Mouse (Mus musculus): ENCODE results near the gene St3gal4. TPM values are rescaled to one million over a fixed set of nuclear protein-coding genes. Genes with fewer than 3 reads are reported as not detected.

The St3gal4 gene
- polyA plus RNA-seq, 1 experiment, result 11.6 TPM

- WGBS, result 37% methylated on average over 5 of the region's 5 CpGs
- peaks cover 32% of the 10 kb centered on the region for H3K4me1 ChIP-seq (ENCODE audit: control insufficient read depth, insufficient read depth, insufficient read length)
- TF ChIP-seq POLR2A (IDR thresholded peaks at IDR 0.05; ENCODE audit: low read depth, low read length) (no peak), CTCF (IDR thresholded peaks at IDR 0.05; ENCODE audit: extremely low read depth, insufficient read depth, insufficient read length, insufficient replicate concordance) (no peak)
- H3K27me3 ChIP-seq (ENCODE audit: control insufficient read depth, insufficient read depth, low read length), result no peaks in the 10 kb centered on the region
- peak overlapping the region; percentile 90 for H3K27ac ChIP-seq (ENCODE audit: insufficient read depth, low read length)
- DNase-seq (ENCODE audit: low read depth in 1 of 2, low spot score in 2 of 2), result no peak
- no peak overlapping the region for H3K4me3 ChIP-seq (ENCODE audit: extremely low read depth, insufficient read depth, insufficient read length)
- no peaks in the 10 kb centered on the region; the same call in 1 of the 2 replicates for H3K36me3 ChIP-seq (ENCODE audit: control insufficient read depth, insufficient read depth, low read length)
Measured at GRCm38 (mm10) chr9:35122551-35123266, 3.6 kb upstream of the St3gal4 start.

GRCm38 (mm10) chr9:35118563-35118962 is 505 bp downstream of the St3gal4 start:
- no peak overlapping the region for H3K4me3 ChIP-seq (ENCODE audit: extremely low read depth, insufficient read depth, insufficient read length)
- WGBS, result 72% methylated on average over 2 of the region's 2 CpGs
- no peaks in the 10 kb centered on the region for H3K27me3 ChIP-seq (ENCODE audit: control insufficient read depth, insufficient read depth, low read length)
- no peak for TF ChIP-seq CTCF (IDR thresholded peaks at IDR 0.05; ENCODE audit: extremely low read depth, insufficient read depth, insufficient read length, insufficient replicate concordance)
- no peak for DNase-seq (ENCODE audit: low read depth in 1 of 2, low spot score in 2 of 2)
- H3K4me1 ChIP-seq (ENCODE audit: control insufficient read depth, insufficient read depth, insufficient read length), result peaks cover 16% of the 10 kb centered on the region
- H3K27ac ChIP-seq (ENCODE audit: insufficient read depth, low read length), result no peak overlapping the region
- no peaks in the 10 kb centered on the region for H3K36me3 ChIP-seq (ENCODE audit: control insufficient read depth, insufficient read depth, low read length)

- Histone ChIP-seq H3K4me1 (ENCODE audit: control insufficient read depth, insufficient read depth, insufficient read length) (peaks cover 8% of the 10 kb centered on the region; the same call in 1 of the 2 replicates), H3K27me3 (ENCODE audit: control insufficient read depth, insufficient read depth, low read length) (no peaks in the 10 kb centered on the region), H3K4me3 (ENCODE audit: extremely low read depth, insufficient read depth, insufficient read length) (peak overlapping the region; percentile 62; the same call in 1 of the 2 replicates), H3K27ac (ENCODE audit: insufficient read depth, low read length) (peak overlapping the region; percentile 90), H3K36me3 (ENCODE audit: control insufficient read depth, insufficient read depth, low read length) (no peaks in the 10 kb centered on the region)
- TF ChIP-seq POLR2A (IDR thresholded peaks at IDR 0.05; ENCODE audit: low read depth, low read length) (peak; percentile 1; the same call in 1 of the 2 replicates), CTCF (IDR thresholded peaks at IDR 0.05; ENCODE audit: extremely low read depth, insufficient read depth, insufficient read length, insufficient replicate concordance) (no peak)
- no peak for DNase-seq (ENCODE audit: low read depth in 1 of 2, low spot score in 2 of 2)
- 11% methylated on average over 15 of the region's 15 CpGs for WGBS
Measured at GRCm38 (mm10) chr9:35117384-35118295, 1.4 kb downstream of the St3gal4 start.

GRCm38 (mm10) chr9:35116391-35117381 is 2.4 kb downstream of the St3gal4 start:
- 1% methylated on average over 54 of the region's 84 CpGs for WGBS
- peak overlapping the region; percentile 62 for H3K4me3 ChIP-seq (ENCODE audit: extremely low read depth, insufficient read depth, insufficient read length)
- DNase-seq (ENCODE audit: low read depth in 1 of 2, low spot score in 2 of 2), result peak in 1 of 2 experiments; percentile 69
- peaks cover 5% of the 10 kb centered on the region; the same call in 1 of the 2 replicates for H3K4me1 ChIP-seq (ENCODE audit: control insufficient read depth, insufficient read depth, insufficient read length)
- TF ChIP-seq POLR2A (IDR thresholded peaks at IDR 0.05; ENCODE audit: low read depth, low read length) (peak; percentile 17; the same call in 1 of the 2 replicates), CTCF (IDR thresholded peaks at IDR 0.05; ENCODE audit: extremely low read depth, insufficient read depth, insufficient read length, insufficient replicate concordance) (no peak)
- no peaks in the 10 kb centered on the region for H3K36me3 ChIP-seq (ENCODE audit: control insufficient read depth, insufficient read depth, low read length)
- H3K27ac ChIP-seq (ENCODE audit: insufficient read depth, low read length), result peak overlapping the region; percentile 90
- H3K27me3 ChIP-seq (ENCODE audit: control insufficient read depth, insufficient read depth, low read length), result no peaks in the 10 kb centered on the region

- 5% methylated on average over 4 of the region's 4 CpGs for WGBS
- no peak for DNase-seq (ENCODE audit: low read depth in 1 of 2, low spot score in 2 of 2)
- Histone ChIP-seq H3K36me3 (ENCODE audit: control insufficient read depth, insufficient read depth, low read length) (no peaks in the 10 kb centered on the region), H3K4me1 (ENCODE audit: control insufficient read depth, insufficient read depth, insufficient read length) (peaks cover 5% of the 10 kb centered on the region; the same call in 1 of the 2 replicates), H3K4me3 (ENCODE audit: extremely low read depth, insufficient read depth, insufficient read length) (peak overlapping the region; percentile 62), H3K27ac (ENCODE audit: insufficient read depth, low read length) (peak overlapping the region; percentile 73), H3K27me3 (ENCODE audit: control insufficient read depth, insufficient read depth, low read length) (no peaks in the 10 kb centered on the region)
- TF ChIP-seq POLR2A (IDR thresholded peaks at IDR 0.05; ENCODE audit: low read depth, low read length), result no peak
- TF ChIP-seq CTCF (IDR thresholded peaks at IDR 0.05; ENCODE audit: extremely low read depth, insufficient read depth, insufficient read length, insufficient replicate concordance), result no peak
Measured at GRCm38 (mm10) chr9:35115804-35116203, 3.3 kb downstream of the St3gal4 start.

DNA sequence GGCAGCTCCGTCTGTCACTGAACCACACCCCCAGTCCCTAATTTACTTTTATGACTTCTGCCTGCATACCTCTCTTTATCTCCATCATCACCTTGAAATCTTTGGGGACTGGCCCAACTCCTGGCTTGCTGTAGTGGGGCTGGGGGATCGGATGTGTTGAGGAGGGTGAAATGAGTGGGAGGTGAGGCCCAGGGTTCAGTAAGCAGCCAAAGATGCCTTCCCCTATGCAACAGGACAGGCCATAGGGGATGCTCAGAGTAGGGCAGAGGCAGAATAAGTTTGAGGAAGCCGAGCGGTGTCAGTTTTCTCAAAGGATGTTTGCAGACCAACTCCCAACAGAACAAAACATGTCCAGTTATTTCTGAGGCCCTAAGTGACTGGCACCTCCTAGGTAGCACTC is 3.8 kb downstream of the St3gal4 start:
- TF ChIP-seq CTCF (IDR thresholded peaks at IDR 0.05; ENCODE audit: extremely low read depth, insufficient read depth, insufficient read length, insufficient replicate concordance) (no peak), POLR2A (IDR thresholded peaks at IDR 0.05; ENCODE audit: low read depth, low read length) (no peak)
- H3K27me3 ChIP-seq (ENCODE audit: control insufficient read depth, insufficient read depth, low read length), result no peaks in the 10 kb centered on the region
- 59% methylated on average over 4 of the region's 4 CpGs for WGBS
- peak overlapping the region; percentile 62 for H3K4me3 ChIP-seq (ENCODE audit: extremely low read depth, insufficient read depth, insufficient read length)
- peaks cover 5% of the 10 kb centered on the region; the same call in 1 of the 2 replicates for H3K4me1 ChIP-seq (ENCODE audit: control insufficient read depth, insufficient read depth, insufficient read length)
- no peak for DNase-seq (ENCODE audit: low read depth in 1 of 2, low spot score in 2 of 2)
- peak overlapping the region; percentile 73; the same call in 1 of the 2 replicates for H3K27ac ChIP-seq (ENCODE audit: insufficient read depth, low read length)
- H3K36me3 ChIP-seq (ENCODE audit: control insufficient read depth, insufficient read depth, low read length), result no peaks in the 10 kb centered on the region
